Mouse (Mus musculus) stomach, postnatal 0 days (tissue): ENCODE data around the gene Gm49337.

ENCODE experiments used
- CTCF ChIP-seq: IDR thresholded peaks from 2 replicates; pipeline ENCODE4 v1.5.1; 2016; ENCODE audit warnings: antibody characterized with exemption, low read depth, mild to moderate bottlenecking, moderate library complexity
- EP300 ChIP-seq: optimal IDR thresholded peaks from 2 replicates; pipeline ENCODE3; 2016; ENCODE audit warnings: antibody characterized with exemption

DNA sequence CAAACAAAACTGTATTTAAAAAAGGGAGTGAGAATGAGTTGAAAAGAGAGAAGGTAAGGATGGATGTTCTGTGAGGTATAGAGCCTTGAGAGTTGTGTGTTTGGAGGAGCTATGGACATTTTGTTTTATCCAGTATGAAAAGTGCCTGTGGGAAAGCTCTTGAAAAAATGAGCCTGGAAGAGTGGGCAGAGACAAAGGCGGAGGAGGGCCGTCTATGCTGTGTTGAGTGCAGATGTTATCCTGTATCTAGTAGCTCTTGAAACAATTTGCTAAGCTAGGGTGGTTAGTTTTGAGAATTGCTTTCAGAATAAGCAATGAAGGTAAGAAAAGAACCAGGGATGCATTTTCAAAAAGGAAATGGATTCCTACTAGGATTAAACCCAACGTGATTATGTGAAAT is 70.2 kb downstream of the Gm49337 start:
- TF ChIP-seq EP300 (no peak), CTCF (no peak)
